ENCODE assay signal across 9 mouse cellular contexts in genomic region chr6:122298223-122298609, GRCm38 (mm10). TPM values are rescaled to one million over a fixed set of nuclear protein-coding genes. Genes with fewer than 3 reads are reported as not detected.
DNase-seq lines count a peak whose midpoint lies in the region; ATAC-seq lines count a peak whose summit lies in the region.
"Had no signal": no experiment of that assay in that cellular context is flagged by ENCODE, and none has a peak within 500 bp of the region (broad histone marks: within the 10 kb centered on the region; RNA-seq: fewer than 3 reads in every experiment).

No protein-coding gene starts in this region.

- ATAC-seq in lung, embryonic 16.5 days (ENCODE audit: low read depth), result no peak
- ATAC-seq in hindbrain, embryonic 12.5 days (ENCODE audit: low FRiP score), result peak; percentile 39; the same call in 1 of the 2 replicates
- 0 out of 2 replicates have a peak, but pooled peaks have one; percentile 10 for ATAC-seq in limb, embryonic 13.5 days (ENCODE audit: low FRiP score, low read depth)
- peak; percentile 21; the same call in 1 of the 2 replicates for ATAC-seq in neural tube, embryonic 15.5 days (ENCODE audit: low FRiP score)

- no peaks in the 10 kb centered on the region for H3K9me3 ChIP-seq in lung, embryonic 16.5 days (ENCODE audit: control insufficient read depth, low read length)
- H3K9me3 ChIP-seq in hindbrain, embryonic 12.5 days (replicated peaks), result no peaks in the 10 kb centered on the region
- H3K9me3 ChIP-seq in limb, embryonic 13.5 days, result no peaks in the 10 kb centered on the region
- H3K9me3 ChIP-seq in neural tube, embryonic 15.5 days (replicated peaks), result no peaks in the 10 kb centered on the region

- H3K27ac ChIP-seq in lung, embryonic 16.5 days (ENCODE audit: low read length), result no peak overlapping the region
- no peak overlapping the region for H3K27ac ChIP-seq in hindbrain, embryonic 12.5 days
- no peak overlapping the region for H3K27ac ChIP-seq in limb, embryonic 13.5 days
- peak overlapping the region; percentile 88; the same call in 1 of the 2 replicates for H3K27ac ChIP-seq in neural tube, embryonic 15.5 days (replicated peaks)

- peak overlapping the region; percentile 82; the same call in 1 of the 2 replicates for H3K4me2 ChIP-seq in lung, embryonic 16.5 days (ENCODE audit: low read depth, low read length)
- H3K4me2 ChIP-seq in hindbrain, embryonic 12.5 days (replicated peaks), result peak overlapping the region; percentile 62; the same call in 1 of the 2 replicates
- peak overlapping the region; percentile 70 for H3K4me2 ChIP-seq in limb, embryonic 13.5 days (replicated peaks)
- peak overlapping the region; percentile 70 for H3K4me2 ChIP-seq in neural tube, embryonic 15.5 days

- peaks cover 3% of the 10 kb centered on the region; the same call in 1 of the 2 replicates for H3K4me1 ChIP-seq in lung, embryonic 16.5 days (replicated peaks; ENCODE audit: control insufficient read depth, insufficient read depth, low read length)
- H3K4me1 ChIP-seq in hindbrain, embryonic 12.5 days, result peaks cover 5% of the 10 kb centered on the region; the same call in 1 of the 2 replicates
- peaks cover 14% of the 10 kb centered on the region for H3K4me1 ChIP-seq in limb, embryonic 13.5 days
- peaks cover 14% of the 10 kb centered on the region for H3K4me1 ChIP-seq in neural tube, embryonic 15.5 days

- 43% methylated on average over 4 of the region's 4 CpGs for WGBS in lung, embryonic 16.5 days
- WGBS in hindbrain, embryonic 12.5 days, result 62% methylated on average over 4 of the region's 4 CpGs
- 25% methylated on average over 3 of the region's 4 CpGs for WGBS in limb, embryonic 13.5 days
- 49% methylated on average over 4 of the region's 4 CpGs for WGBS in neural tube, embryonic 15.5 days

- DNase-seq in lung, postnatal 10 days, result no peak
- DNase-seq in thymus, postnatal 4 days, result no peak
- DNase-seq in right cerebral cortex, adult 18-20 months, result no peak
- DNase-seq: kidney, postnatal 25 days; thymus, postnatal 36 days had no signal

- no peak overlapping the region for H3K9ac ChIP-seq in lung, embryonic 16.5 days (ENCODE audit: low read length)
- H3K9ac ChIP-seq in hindbrain, embryonic 12.5 days, result no peak overlapping the region
- no peak overlapping the region for H3K9ac ChIP-seq in limb, embryonic 13.5 days
- no peak overlapping the region for H3K9ac ChIP-seq in neural tube, embryonic 15.5 days (replicated peaks)

- no peak overlapping the region for H3K4me3 ChIP-seq in lung, embryonic 16.5 days (ENCODE audit: low read length)
- no peak overlapping the region for H3K4me3 ChIP-seq in hindbrain, embryonic 12.5 days
- H3K4me3 ChIP-seq in limb, embryonic 13.5 days, result peak overlapping the region; percentile 57
- no peak overlapping the region for H3K4me3 ChIP-seq in neural tube, embryonic 15.5 days (replicated peaks)

- no peaks in the 10 kb centered on the region for H3K36me3 ChIP-seq in lung, embryonic 16.5 days (ENCODE audit: control insufficient read depth, insufficient read depth, low read length)
- no peaks in the 10 kb centered on the region for H3K36me3 ChIP-seq in hindbrain, embryonic 12.5 days
- H3K36me3 ChIP-seq in limb, embryonic 13.5 days, result no peaks in the 10 kb centered on the region
- no peaks in the 10 kb centered on the region for H3K36me3 ChIP-seq in neural tube, embryonic 15.5 days

- H3K27me3 ChIP-seq in lung, embryonic 16.5 days (ENCODE audit: control insufficient read depth, insufficient read depth, low read depth, low read length), result no peaks in the 10 kb centered on the region
- H3K27me3 ChIP-seq in hindbrain, embryonic 12.5 days, result no peaks in the 10 kb centered on the region
- H3K27me3 ChIP-seq in limb, embryonic 13.5 days, result no peaks in the 10 kb centered on the region
- H3K27me3 ChIP-seq in neural tube, embryonic 15.5 days (replicated peaks), result no peaks in the 10 kb centered on the region

RNA-seq across cellular contexts. Expression of gene M6pr, which starts 10.3 kb away (rescaled TPM):
- polyA plus RNA-seq in lung, embryonic 16.5 days (2015; fragmentation: Nextera tagmentation; extraction: Ambion mirVana), result 123 and 126 TPM in 2 replicates
- polyA plus RNA-seq in hindbrain, embryonic 12.5 days (2016; fragmentation: Nextera tagmentation; extraction: Ambion mirVana), result 68.7 and 70.4 TPM in 2 replicates
- polyA plus RNA-seq in limb, embryonic 13.5 days (2015; fragmentation: Nextera tagmentation; extraction: Ambion mirVana), result 77.6 and 79.1 TPM in 2 replicates
- 52.0 and 68.6 TPM in 2 replicates for polyA plus RNA-seq in neural tube, embryonic 15.5 days (2015; fragmentation: Nextera tagmentation; extraction: Ambion mirVana)

RNA-seq across cellular contexts. Expression of gene Klrg1, which starts 15.5 kb away (rescaled TPM):
- polyA plus RNA-seq in lung, embryonic 16.5 days (2015; fragmentation: Nextera tagmentation; extraction: Ambion mirVana), result not detected in 2 replicates
- polyA plus RNA-seq in hindbrain, embryonic 12.5 days (2016; fragmentation: Nextera tagmentation; extraction: Ambion mirVana), result 0.14 and 0.33 TPM in 2 replicates
- polyA plus RNA-seq in limb, embryonic 13.5 days (2015; fragmentation: Nextera tagmentation; extraction: Ambion mirVana), result 0.22 and 0.27 TPM in 2 replicates
- polyA plus RNA-seq in neural tube, embryonic 15.5 days (2015; fragmentation: Nextera tagmentation; extraction: Ambion mirVana), result 0.56 and 0.92 TPM in 2 replicates

RNA-seq across cellular contexts. Expression of gene Phc1, which starts 42.1 kb away (rescaled TPM):
- polyA plus RNA-seq in lung, embryonic 16.5 days (2015; fragmentation: Nextera tagmentation; extraction: Ambion mirVana), result 12.9 and 15.4 TPM in 2 replicates
- 34.9 and 40.5 TPM in 2 replicates for polyA plus RNA-seq in hindbrain, embryonic 12.5 days (2016; fragmentation: Nextera tagmentation; extraction: Ambion mirVana)
- 26.1 and 28.4 TPM in 2 replicates for polyA plus RNA-seq in limb, embryonic 13.5 days (2015; fragmentation: Nextera tagmentation; extraction: Ambion mirVana)
- polyA plus RNA-seq in neural tube, embryonic 15.5 days (2015; fragmentation: Nextera tagmentation; extraction: Ambion mirVana), result 23.4 and 25.3 TPM in 2 replicates
